In genomic region chrX:36161567-36161966, GRCm38 (mm10) we compare ENCODE assay signal across 15 mouse cellular contexts. TPM values are rescaled to one million over a fixed set of nuclear protein-coding genes. Genes with fewer than 3 reads are reported as not detected.
DNase-seq lines count a peak whose midpoint lies in the region; ATAC-seq and TF ChIP-seq lines count a peak whose summit lies in the region.
"Had no signal": no experiment of that assay in that cellular context is flagged by ENCODE, and none has a peak within 500 bp of the region (broad histone marks: within the 10 kb centered on the region; RNA-seq: fewer than 3 reads in every experiment).

No protein-coding gene starts in this region.

- H3K27ac ChIP-seq in hindbrain, postnatal 0 days, result no peak overlapping the region
- H3K27ac ChIP-seq in hindbrain, embryonic 13.5 days, result no peak overlapping the region
- H3K27ac ChIP-seq in midbrain, embryonic 14.5 days (replicated peaks; ENCODE audit: low read depth, low read length), result no peak overlapping the region
- no peak overlapping the region for H3K27ac ChIP-seq in midbrain, embryonic 13.5 days
- H3K27ac ChIP-seq: heart, embryonic 13.5 days; midbrain, embryonic 12.5 days had no signal

- DNase-seq in embryo, embryonic 10 days (ENCODE audit: low spot score), result peak; percentile 5
- no peak for DNase-seq in embryo, embryonic 9.5 days (ENCODE audit: extremely low spot score)
- peak; percentile 46 for DNase-seq in hindbrain, postnatal 0 days (ENCODE audit: low spot score)
- DNase-seq in midbrain, embryonic 14.5 days, result peak; percentile 48
- peak; percentile 53 for DNase-seq in kidney, postnatal 10 days
- no peak for DNase-seq in spleen, postnatal 4 days (ENCODE audit: low spot score in 2 of 2)
- DNase-seq: B cell, adult 2 months; thymus, adult 18-20 months had no signal

- H3K4me3 ChIP-seq in hindbrain, postnatal 0 days (ENCODE audit: low read length), result no peak overlapping the region
- no peak overlapping the region for H3K4me3 ChIP-seq in hindbrain, embryonic 13.5 days
- no peak overlapping the region for H3K4me3 ChIP-seq in midbrain, embryonic 14.5 days (replicated peaks; ENCODE audit: low read depth, low read length)
- H3K4me3 ChIP-seq in midbrain, embryonic 13.5 days (replicated peaks), result no peak overlapping the region
- H3K4me3 ChIP-seq: heart, embryonic 13.5 days; midbrain, embryonic 12.5 days had no signal

- TF ChIP-seq CTCF in hindbrain, postnatal 0 days (IDR thresholded peaks at IDR 0.05; ENCODE audit: low read depth), result no peak

- H3K4me2 ChIP-seq in hindbrain, postnatal 0 days (ENCODE audit: low read depth, low read length), result no peak overlapping the region
- H3K4me2 ChIP-seq in hindbrain, embryonic 13.5 days, result no peak overlapping the region
- no peak overlapping the region for H3K4me2 ChIP-seq in midbrain, embryonic 14.5 days (ENCODE audit: low read length)
- no peak overlapping the region for H3K4me2 ChIP-seq in midbrain, embryonic 13.5 days (replicated peaks)
- H3K4me2 ChIP-seq: heart, embryonic 13.5 days; midbrain, embryonic 12.5 days had no signal

- H3K9me3 ChIP-seq in hindbrain, postnatal 0 days (ENCODE audit: low read length), result no peaks in the 10 kb centered on the region
- H3K9me3 ChIP-seq in hindbrain, embryonic 13.5 days, result no peaks in the 10 kb centered on the region
- H3K9me3 ChIP-seq in midbrain, embryonic 14.5 days (ENCODE audit: control insufficient read depth, low read length), result no peaks in the 10 kb centered on the region
- no peaks in the 10 kb centered on the region for H3K9me3 ChIP-seq in midbrain, embryonic 13.5 days
- H3K9me3 ChIP-seq: heart, embryonic 13.5 days; midbrain, embryonic 12.5 days had no signal

- no peaks in the 10 kb centered on the region for H3K27me3 ChIP-seq in hindbrain, postnatal 0 days (ENCODE audit: insufficient read depth, low read length)
- H3K27me3 ChIP-seq in hindbrain, embryonic 13.5 days, result no peaks in the 10 kb centered on the region
- H3K27me3 ChIP-seq in midbrain, embryonic 14.5 days (ENCODE audit: control insufficient read depth, insufficient read depth, low read length), result no peaks in the 10 kb centered on the region
- H3K27me3 ChIP-seq in midbrain, embryonic 13.5 days, result no peaks in the 10 kb centered on the region
- H3K27me3 ChIP-seq: heart, embryonic 13.5 days; midbrain, embryonic 12.5 days had no signal

- 45% methylated on average over 4 of the region's 4 CpGs for WGBS in hindbrain, postnatal 0 days
- WGBS in hindbrain, embryonic 13.5 days, result 32% methylated on average over 4 of the region's 4 CpGs
- WGBS in midbrain, embryonic 14.5 days, result 27% methylated on average over 4 of the region's 4 CpGs
- 32% methylated on average over 4 of the region's 4 CpGs for WGBS in midbrain, embryonic 13.5 days

- ATAC-seq in hindbrain, postnatal 0 days, result no peak
- no peak; the same call in 1 of the 2 replicates for ATAC-seq in hindbrain, embryonic 13.5 days (ENCODE audit: low FRiP score)
- no peak for ATAC-seq in midbrain, embryonic 14.5 days (ENCODE audit: low FRiP score, low TSS enrichment)
- no peak for ATAC-seq in midbrain, embryonic 13.5 days
- ATAC-seq: forebrain, embryonic 16.5 days; inflammation-experienced regulatory T-cells, adult 6 months had no signal

- H3K36me3 ChIP-seq in hindbrain, postnatal 0 days (ENCODE audit: insufficient read depth, low read length), result no peaks in the 10 kb centered on the region
- no peaks in the 10 kb centered on the region for H3K36me3 ChIP-seq in hindbrain, embryonic 13.5 days
- H3K36me3 ChIP-seq in midbrain, embryonic 14.5 days (ENCODE audit: control insufficient read depth, insufficient read depth, low read length), result no peaks in the 10 kb centered on the region
- no peaks in the 10 kb centered on the region for H3K36me3 ChIP-seq in midbrain, embryonic 13.5 days
- H3K36me3 ChIP-seq: heart, embryonic 13.5 days; midbrain, embryonic 12.5 days had no signal

- H3K9ac ChIP-seq in hindbrain, postnatal 0 days (replicated peaks; ENCODE audit: low read length), result no peak overlapping the region
- no peak overlapping the region for H3K9ac ChIP-seq in hindbrain, embryonic 13.5 days
- H3K9ac ChIP-seq in midbrain, embryonic 14.5 days (replicated peaks; ENCODE audit: low read length), result no peak overlapping the region
- no peak overlapping the region for H3K9ac ChIP-seq in midbrain, embryonic 13.5 days (replicated peaks)
- H3K9ac ChIP-seq: heart, embryonic 13.5 days; midbrain, embryonic 12.5 days had no signal

- H3K4me1 ChIP-seq in hindbrain, postnatal 0 days (ENCODE audit: insufficient read depth, low read length), result no peaks in the 10 kb centered on the region
- H3K4me1 ChIP-seq in hindbrain, embryonic 13.5 days (replicated peaks), result no peaks in the 10 kb centered on the region
- no peaks in the 10 kb centered on the region for H3K4me1 ChIP-seq in midbrain, embryonic 14.5 days (ENCODE audit: control insufficient read depth, insufficient read depth, low read length)
- 0 out of 2 replicates have a peak, but pooled peaks cover 2% of the 10 kb centered on the region for H3K4me1 ChIP-seq in midbrain, embryonic 13.5 days (replicated peaks)
- H3K4me1 ChIP-seq: midbrain, embryonic 12.5 days had no signal

RNA-seq across cellular contexts. Expression of gene Zcchc12, which starts 34.1 kb away (rescaled TPM):
- total RNA-seq in hindbrain, postnatal 0 days (2014; rRNA removed), result 206 and 223 TPM in 2 replicates
- polyA plus RNA-seq in hindbrain, postnatal 0 days (2015; fragmentation: Nextera tagmentation; extraction: Ambion mirVana), result 370 and 387 TPM in 2 replicates
- polyA plus RNA-seq in hindbrain, embryonic 13.5 days (2015; fragmentation: Nextera tagmentation; extraction: Ambion mirVana), result 175 and 186 TPM in 2 replicates
- polyA plus RNA-seq in midbrain, embryonic 14.5 days (2014; fragmentation: Nextera tagmentation; extraction: Ambion mirVana), result 313 and 328 TPM in 2 replicates
- 225 and 240 TPM in 2 replicates for polyA plus RNA-seq in midbrain, embryonic 13.5 days (2015; fragmentation: Nextera tagmentation; extraction: Ambion mirVana)
- total RNA-seq: MEL had no signal

RNA-seq across cellular contexts. Expression of gene Il13ra1, which starts 49.7 kb away (rescaled TPM):
- 5.8 and 8.7 TPM in 2 replicates for total RNA-seq in hindbrain, postnatal 0 days (2014; rRNA removed)
- polyA plus RNA-seq in hindbrain, postnatal 0 days (2015; fragmentation: Nextera tagmentation; extraction: Ambion mirVana), result 6.8 and 7.6 TPM in 2 replicates
- 4.7 and 6.0 TPM in 2 replicates for polyA plus RNA-seq in hindbrain, embryonic 13.5 days (2015; fragmentation: Nextera tagmentation; extraction: Ambion mirVana)
- polyA plus RNA-seq in midbrain, embryonic 14.5 days (2014; fragmentation: Nextera tagmentation; extraction: Ambion mirVana), result 3.3 and 8.5 TPM in 2 replicates
- 3.9 and 4.7 TPM in 2 replicates for polyA plus RNA-seq in midbrain, embryonic 13.5 days (2015; fragmentation: Nextera tagmentation; extraction: Ambion mirVana)
- total RNA-seq: MEL had no signal

Comparison
In these comparisons a context has a peak if more than half of its experiments do, and no peak if none do; other contexts are left out.
1. DNase-seq: peak in embryo, embryonic 10 days (single experiment), hindbrain, postnatal 0 days (single experiment), midbrain, embryonic 14.5 days (single experiment) and kidney, postnatal 10 days (single experiment); none in embryo, embryonic 9.5 days (single experiment) and spleen, postnatal 4 days (0 of 2).